Mouse (Mus musculus) common myeloid progenitor, adult 5-6 weeks (primary cell): ENCODE data around the gene Map3k14. TPM values are rescaled to one million over a fixed set of nuclear protein-coding genes. Genes with fewer than 3 reads are reported as not detected.
A peak's percentile ranks its signal among the peaks of the same experiment; 100 is the strongest.
"Not testable (repeated sequence)": the region's sequence is repeated elsewhere in the genome, so short reads cannot be mapped to it uniquely, and the experiment has no call there.

ENCODE experiments used
- ATAC-seq: replicated peaks from 2 replicates; pipeline ENCODE4 v1.8.0; 2016; ENCODE audit warnings: low read depth, mild to moderate bottlenecking, moderate TSS enrichment, inconsistent platforms; ENCODE audit not compliant: poor library complexity, severe bottlenecking
- total RNA-seq: library from RNA; stranded (forward); fragments of 200-1000, 187-1606 nt; gene quantifications from 2 replicates; pipeline ENCODE4 v1.2.3, GENCODE M21; 2017

Map3k14 gene
- total RNA-seq, result 3.7 and 18.4 TPM in 2 replicates

GRCm38 (mm10) chr11:103267346-103268219, at the start of gene Map3k14:
TSS of gene Map3k14 (minus strand) at chr11:103267472.
- peak; percentile 85 for ATAC-seq

DNA sequence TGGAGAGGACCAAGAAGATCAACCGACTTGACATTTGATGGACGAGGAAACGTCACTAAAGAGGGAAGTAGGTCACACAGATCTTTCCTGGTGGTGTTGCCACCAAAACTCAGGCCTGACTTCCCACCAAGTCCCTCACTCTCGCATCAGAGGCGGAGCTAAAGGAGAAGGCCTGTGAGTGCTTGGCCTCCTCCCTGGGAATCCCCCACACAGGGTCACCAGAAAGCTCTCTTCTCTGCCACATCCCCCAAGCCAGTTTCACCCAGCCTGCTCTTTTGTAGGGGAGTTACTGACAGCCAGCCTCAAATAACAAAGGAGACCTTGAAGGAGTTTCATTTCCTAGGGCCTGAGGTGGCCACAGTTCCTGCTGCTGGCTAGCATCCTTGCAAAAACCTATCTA, 48.1 kb upstream of the Map3k14 start:
- ATAC-seq, result peak; percentile 44

DNA sequence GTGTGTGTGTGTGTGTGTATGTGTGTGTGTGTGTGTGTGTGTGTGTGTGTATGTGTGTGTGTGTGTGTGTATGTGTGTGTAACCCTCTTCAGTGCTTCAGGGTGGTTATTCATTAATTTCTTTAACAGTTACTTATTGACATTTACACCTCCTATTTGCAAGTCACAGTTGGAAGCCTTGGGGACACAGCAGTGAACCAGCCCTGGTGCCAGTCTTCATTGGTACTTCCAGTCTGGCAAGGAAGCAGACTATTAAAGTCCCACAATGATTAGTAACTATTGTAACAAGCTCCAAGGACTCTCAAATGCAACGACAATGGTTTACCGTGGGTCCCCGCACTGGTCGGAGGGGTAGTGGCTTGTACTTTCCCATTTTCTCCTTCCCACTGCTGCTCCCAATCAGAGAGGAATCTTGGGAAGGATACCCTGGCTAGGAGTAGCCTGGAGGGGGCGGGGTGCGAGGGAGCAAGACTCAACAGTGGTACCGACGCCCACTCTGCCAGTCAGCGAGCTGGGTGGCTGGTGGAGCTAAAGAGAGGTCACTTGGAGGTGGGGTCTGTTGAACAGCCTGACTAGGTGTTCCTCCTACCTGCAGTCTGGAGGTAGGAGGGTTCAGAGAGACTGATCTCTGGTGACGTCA, 47.6 kb upstream of the Map3k14 start:
- no peak for ATAC-seq

DNA sequence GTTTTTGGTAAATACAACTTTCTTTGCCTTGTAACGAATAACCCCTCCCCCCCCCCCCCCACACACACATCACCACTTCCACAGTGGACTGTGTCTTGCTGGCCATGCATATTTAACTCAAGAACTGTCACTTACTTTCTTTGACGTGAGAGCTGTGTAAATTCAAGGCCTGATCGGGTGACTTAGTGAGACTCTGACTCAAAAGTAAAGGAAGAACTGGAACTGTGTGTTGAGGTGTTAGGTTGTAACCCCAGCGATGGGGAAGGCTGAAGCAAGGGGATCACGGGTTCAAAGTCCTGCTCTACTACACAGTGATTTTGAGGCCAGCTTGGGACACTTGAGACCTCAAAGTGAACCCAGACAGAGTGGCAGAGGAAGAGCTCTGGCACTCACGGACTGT, 46.3 kb upstream of the Map3k14 start:
- ATAC-seq, result no peak

- no peak for ATAC-seq
These were observed 45.5 kb upstream of the Map3k14 start for GRCm38 (mm10) chr11:103312655-103313255.

GRCm38 (mm10) chr11:103311960-103312611, 44.8 kb upstream of the Map3k14 start:
- ATAC-seq, result peak; percentile 48

DNA sequence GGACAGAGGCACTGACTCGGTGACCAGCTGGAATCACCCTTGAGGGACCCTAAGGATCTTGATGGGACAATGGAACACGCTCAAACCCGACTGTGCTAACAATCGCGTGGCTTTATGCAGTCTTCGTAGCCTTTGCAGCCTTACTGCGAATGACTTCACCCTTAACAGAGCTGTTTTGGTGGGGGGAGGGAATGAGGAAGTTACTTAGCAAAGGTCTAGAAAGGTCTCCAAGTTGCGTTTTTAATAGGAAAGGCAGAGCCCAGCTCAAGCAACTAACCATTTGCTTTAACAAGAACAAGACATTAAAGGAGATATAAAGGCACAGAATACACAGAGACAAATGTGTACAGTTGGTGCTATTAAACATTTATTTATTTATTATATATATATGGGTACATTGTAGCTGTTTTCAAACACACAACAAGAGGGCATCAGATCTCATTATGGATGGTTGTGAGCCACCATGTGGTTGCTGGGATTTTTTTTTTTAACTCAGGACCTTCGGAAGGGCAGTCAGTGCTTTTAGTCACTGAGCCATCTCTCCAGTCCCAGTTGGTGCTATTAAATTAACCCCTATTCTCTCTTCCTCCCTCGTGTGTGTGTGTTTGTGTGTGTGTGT, 42.8 kb upstream of the Map3k14 start:
- peak; percentile 62 for ATAC-seq

DNA sequence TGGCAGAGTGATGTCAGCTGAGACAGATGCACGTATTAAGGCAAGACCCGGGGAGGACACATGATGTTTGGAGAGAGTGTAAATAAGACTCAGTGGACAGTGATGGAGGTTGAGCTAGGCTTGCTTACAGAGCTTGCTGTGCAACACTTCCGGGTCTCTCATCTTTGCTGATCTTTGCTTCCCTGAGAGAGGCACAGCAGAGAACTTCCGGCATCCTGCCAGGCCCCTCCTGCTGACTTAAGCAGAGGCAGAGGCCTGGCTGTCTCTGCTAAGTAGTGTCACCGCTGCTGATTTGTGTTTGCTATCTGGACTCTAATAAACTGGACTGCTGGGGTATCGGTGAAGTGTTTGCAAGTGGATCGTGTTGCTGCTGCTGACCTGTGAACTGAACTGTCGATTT, 40.6 kb upstream of the Map3k14 start:
- no peak for ATAC-seq

DNA sequence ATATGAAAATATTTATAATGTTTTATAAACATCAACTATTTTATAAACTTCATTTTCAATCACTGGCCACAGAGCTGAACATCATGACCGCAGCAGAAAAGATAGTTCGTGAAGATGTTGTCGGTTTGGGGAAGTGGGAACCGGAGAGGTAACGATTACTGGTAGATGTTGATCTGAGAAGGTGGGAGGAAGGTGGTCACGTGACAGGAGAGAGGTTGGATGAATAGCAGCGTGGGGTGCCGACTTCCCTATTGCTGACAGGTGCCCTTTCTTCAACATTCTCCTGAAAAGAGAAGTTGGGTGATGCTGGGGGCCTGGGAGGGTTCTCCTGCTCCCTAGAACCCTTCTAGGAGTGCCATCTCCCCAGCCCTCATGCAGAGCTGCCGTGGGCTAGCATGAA, 37.3 kb upstream of the Map3k14 start:
- ATAC-seq, result peak; percentile 54; the same call in 1 of the 2 replicates

- no peak for ATAC-seq
These were observed 27.5 kb upstream of the Map3k14 start for GRCm38 (mm10) chr11:103294772-103295171.

DNA sequence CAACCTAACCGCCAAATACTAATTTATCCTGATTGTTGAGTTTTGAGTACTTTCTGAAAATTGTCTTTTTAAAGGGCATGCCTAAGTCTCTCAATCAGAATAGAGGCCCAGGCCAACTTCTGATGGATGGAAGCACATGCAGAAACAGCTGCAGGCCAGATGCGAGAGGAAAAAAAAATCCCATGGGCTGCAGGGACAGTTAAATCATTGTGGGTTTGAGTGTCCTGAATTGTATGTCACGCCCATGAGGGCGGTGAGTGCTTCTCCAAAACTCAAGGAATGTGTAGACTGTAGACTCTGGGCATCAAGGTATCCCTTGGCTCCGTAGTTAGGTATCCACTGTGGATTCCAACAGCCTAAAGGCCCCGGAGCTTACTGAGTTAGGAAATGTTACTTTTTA, 26.8 kb upstream of the Map3k14 start:
- ATAC-seq, result no peak

DNA sequence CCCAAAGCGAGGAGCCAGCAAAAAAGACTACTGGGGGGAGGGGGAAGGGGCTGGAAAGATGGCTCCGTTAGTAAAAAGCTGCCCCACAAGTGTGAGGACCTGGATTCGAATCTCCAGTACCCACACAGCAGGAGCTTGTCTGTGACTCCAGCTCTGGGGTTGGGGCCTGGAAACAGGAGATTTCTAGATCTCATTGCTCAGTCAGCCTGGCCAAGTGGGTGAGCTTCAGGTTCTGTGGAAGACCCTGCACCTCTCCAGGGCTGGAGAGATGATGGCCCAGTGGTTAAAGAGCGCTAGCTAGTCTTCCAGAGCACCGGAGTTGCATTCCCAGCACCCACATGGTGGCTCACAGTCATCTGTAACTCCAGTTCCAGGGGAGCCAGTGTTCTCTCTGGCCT, 25.6 kb upstream of the Map3k14 start:
- ATAC-seq, result no peak

- peak; percentile 83 for ATAC-seq
These were observed 25.0 kb upstream of the Map3k14 start for GRCm38 (mm10) chr11:103292152-103292889.

GRCm38 (mm10) chr11:103290841-103291240, 23.6 kb upstream of the Map3k14 start:
- not testable (repeated sequence) for ATAC-seq

DNA sequence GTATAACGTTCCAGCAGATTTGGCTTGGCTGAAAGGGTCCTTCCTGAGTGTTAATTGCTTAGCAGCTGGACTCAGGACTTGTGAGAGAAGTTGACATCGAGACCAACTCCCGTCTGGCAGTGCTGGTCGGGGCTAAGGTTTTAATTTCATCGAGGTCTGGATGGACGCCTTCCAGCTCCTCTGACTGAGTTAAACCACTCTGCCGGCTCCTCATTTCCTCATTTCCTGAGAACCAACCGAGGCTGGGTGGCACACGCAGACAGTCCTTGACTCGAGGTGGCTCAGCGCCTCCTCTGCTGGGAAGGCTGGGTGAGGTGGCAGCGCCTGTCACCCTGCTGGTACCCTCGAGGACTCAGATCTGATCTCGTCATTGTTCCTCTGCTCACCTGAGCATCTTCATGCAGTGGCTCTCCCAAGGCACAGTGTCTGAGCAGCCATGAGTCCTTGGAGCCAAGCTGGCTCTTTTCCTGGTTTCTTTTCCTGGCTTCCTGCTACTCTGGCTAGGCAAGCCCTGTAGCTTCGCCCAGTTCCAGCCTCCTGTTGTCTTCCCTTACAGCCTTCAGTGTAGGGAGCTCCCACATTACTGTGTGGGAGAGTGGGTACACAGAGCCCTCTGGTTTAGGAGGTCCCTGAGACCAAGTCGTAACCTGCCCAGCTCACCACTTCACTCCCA, 21.2 kb upstream of the Map3k14 start:
- ATAC-seq, result peak; percentile 67

- no peak for ATAC-seq
These were observed 19.6 kb upstream of the Map3k14 start for GRCm38 (mm10) chr11:103286910-103287309.

- ATAC-seq, result no peak
These were observed 18.7 kb upstream of the Map3k14 start for GRCm38 (mm10) chr11:103285951-103286350.

- no peak for ATAC-seq
These were observed 18.0 kb upstream of the Map3k14 start for GRCm38 (mm10) chr11:103285276-103285675.

DNA sequence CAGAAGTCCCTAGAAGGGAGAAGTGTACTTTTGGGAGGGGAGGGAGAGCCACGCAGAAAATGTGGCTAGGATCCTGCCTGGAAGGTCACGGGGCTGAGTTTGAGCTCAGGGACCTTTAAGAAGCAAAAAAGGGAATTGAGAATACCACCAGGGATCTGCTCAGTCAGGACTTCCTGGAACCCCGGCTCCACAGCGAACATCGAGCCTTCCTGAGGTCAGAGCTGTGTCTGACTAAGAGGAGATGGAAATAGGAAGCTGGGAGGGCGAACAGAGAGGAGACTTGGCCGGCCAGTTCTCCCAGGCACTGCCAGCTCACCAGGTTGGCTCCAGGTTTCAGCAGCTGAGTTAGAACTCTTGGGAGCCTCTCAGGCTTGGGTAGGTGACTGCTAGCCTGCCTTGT, 14.5 kb upstream of the Map3k14 start:
- ATAC-seq, result peak; percentile 87
